Mouse (Mus musculus): Measurements from ENCODE around the gene Mycbpap. TPM values are rescaled to one million over a fixed set of nuclear protein-coding genes. Genes with fewer than 3 reads are reported as not detected.

The Mycbpap gene
- total RNA-seq, 2 experiments from 2014 or later = not detected

DNA sequence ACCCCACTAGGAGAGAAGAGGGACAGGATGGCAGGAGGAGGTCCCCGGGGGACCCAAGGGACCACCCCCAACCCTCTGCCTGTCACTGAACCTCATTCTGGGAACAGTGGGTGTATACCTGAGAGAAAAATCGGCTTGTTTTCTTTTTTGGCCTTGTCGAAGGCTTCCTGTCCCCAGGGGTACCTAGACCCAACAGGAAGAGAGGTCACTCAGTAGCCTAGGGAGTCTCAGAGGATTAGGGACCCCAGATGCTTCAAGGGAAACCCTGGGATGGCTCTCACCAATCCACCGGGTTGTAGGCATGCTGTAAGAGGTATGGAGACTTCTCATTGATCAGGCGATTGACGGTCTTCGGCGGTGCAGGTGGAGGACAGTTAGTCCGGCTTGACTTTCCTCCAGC, 36.9 kb downstream of the Mycbpap start:
- no peak for ATAC-seq (replicated peaks; ENCODE audit: low FRiP score, low TSS enrichment, poor library complexity, severe bottlenecking)

- ATAC-seq (replicated peaks; ENCODE audit: low FRiP score, low TSS enrichment, poor library complexity, severe bottlenecking) = no peak
Observed at GRCm38 (mm10) chr11:94483921-94484320, 37.6 kb downstream of the Mycbpap start.

- ATAC-seq (replicated peaks; ENCODE audit: low FRiP score, low TSS enrichment, poor library complexity, severe bottlenecking) = no peak
Observed at GRCm38 (mm10) chr11:94483436-94483835, 38.1 kb downstream of the Mycbpap start.

DNA sequence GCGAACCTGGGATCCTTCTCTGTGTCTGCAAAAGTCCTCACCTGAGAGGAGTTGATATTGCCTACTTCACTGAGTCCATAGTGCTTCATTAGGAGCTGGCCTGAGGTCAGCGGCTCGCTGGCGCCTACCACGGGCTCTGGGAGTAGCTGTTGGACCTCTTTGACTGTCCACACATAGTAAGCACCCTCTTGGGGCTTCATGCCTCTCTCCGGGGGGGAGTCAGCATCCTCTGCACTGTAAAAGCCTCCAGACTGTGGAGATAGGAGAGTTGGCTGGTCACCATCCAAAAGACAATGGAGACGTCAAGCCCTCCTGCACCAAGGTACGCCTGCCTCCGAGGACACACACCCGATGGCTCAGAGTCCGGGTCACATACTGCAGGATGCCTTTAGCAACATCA, 38.8 kb downstream of the Mycbpap start:
- ATAC-seq (replicated peaks; ENCODE audit: low FRiP score, low TSS enrichment, poor library complexity, severe bottlenecking) = no peak

DNA sequence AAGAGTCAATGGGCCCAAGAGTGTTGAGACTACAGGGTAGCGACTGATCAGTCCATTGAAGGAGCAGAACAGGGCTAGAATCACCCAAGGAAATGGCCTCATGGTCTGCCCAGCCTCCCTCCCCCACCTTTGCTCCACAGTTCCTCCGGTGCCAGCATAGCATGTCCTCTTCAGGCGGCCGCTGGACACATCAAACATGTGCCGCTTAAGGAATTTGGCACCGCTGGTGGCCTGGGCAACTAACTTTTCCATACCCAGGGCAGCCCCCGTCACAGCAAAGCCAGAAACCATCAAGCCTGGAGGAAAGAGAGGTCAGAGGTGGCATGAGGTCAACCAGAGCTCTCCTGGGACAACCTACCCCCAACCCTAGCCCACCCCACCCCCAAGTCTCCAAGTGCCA, 39.6 kb downstream of the Mycbpap start:
- no peak for ATAC-seq (replicated peaks; ENCODE audit: low FRiP score, low TSS enrichment, poor library complexity, severe bottlenecking)

DNA sequence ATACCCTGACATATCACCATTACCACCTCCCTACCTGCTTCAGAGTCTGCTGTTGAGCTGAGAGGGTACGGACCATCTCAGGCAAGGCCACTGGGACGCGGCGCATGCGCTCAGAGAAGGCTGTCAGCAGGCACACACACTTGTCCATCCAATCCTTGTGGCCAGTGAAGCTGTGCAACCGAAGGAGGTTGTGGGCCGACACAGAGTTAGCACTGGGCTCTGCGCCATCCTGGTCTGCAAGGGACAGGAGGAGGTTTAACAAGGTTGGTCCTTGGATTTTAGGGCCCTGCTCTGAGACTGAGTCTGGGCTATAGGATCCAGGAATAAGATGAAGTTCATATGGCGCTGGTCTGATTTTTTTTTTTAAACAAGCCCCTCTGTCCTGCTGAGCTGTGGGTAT, 41.2 kb downstream of the Mycbpap start:
- ATAC-seq (replicated peaks; ENCODE audit: low FRiP score, low TSS enrichment, poor library complexity, severe bottlenecking) = no peak

DNA sequence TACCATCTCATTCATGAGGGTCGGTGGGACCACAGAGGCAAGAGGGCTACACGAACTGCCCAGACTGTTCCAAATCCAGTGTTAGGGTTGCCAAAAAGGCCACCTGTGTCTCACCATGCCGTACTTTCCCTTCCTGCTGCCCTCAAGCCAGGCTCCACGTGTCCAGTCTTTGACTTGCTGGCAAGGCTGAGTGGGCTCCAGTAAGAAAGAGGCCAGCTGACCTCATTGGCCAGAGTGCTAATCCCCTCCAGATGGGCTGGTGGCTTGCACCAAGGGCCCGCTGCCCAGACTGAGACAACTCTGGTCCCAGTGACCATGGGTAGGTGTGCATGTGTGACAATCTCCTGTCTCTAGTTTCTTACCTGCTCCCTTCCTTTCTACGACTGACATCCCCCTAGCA, 43.9 kb downstream of the Mycbpap start:
- no peak for ATAC-seq (replicated peaks; ENCODE audit: low FRiP score, low TSS enrichment, poor library complexity, severe bottlenecking)

- no peak for ATAC-seq (replicated peaks; ENCODE audit: low FRiP score, low TSS enrichment, poor library complexity, severe bottlenecking)
Observed at GRCm38 (mm10) chr11:94475722-94476121, 45.8 kb downstream of the Mycbpap start.

DNA sequence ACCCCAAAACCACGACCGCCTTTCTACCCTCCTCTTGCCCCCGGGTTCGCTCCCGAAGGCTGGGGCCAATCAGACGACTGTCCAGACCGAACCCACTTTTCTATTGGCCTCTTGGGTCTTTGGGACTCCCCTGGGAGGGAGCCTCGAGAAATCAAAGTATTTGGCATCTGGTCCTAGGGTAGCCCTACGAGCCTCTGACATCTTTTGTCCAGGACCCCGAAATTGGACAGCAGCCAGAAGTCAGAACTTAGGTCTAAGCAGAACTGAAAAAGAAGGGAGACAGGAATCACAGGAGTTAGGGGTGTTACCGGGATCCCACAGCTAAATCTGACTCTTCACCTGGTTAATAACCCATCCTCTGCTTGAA, 47.0 kb downstream of the Mycbpap start:
- ATAC-seq (replicated peaks; ENCODE audit: low FRiP score, low TSS enrichment, poor library complexity, severe bottlenecking) = no peak; the same call in 1 of the 2 replicates

- ATAC-seq (replicated peaks; ENCODE audit: low FRiP score, low TSS enrichment, poor library complexity, severe bottlenecking) = peak; percentile 88
Observed at GRCm38 (mm10) chr11:94473707-94474543, 47.6 kb downstream of the Mycbpap start, which contains the start of gene Cacna1g. TSS of gene Cacna1g (minus strand) at chr11:94474198.

GRCm38 (mm10) chr11:94472916-94473706, 48.4 kb downstream of the Mycbpap start:
- no peak for ATAC-seq (replicated peaks; ENCODE audit: low FRiP score, low TSS enrichment, poor library complexity, severe bottlenecking)

DNA sequence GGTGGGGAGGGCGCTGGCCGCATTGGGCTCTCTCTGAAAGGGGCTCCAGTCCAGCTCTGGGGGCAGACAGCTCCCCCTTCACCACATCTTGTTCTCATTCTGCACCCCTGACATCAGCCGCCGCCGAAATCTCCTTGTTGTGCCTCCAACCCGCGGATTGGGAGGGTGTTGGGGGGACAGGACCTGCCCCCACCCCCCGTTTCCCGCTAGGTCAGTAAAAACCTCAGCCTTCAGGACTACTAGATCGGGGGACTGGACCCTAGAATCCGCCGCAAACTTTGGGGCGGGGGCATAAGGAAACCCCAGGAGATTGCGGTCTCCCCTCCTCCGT, 49.0 kb downstream of the Mycbpap start:
- no peak for ATAC-seq (replicated peaks; ENCODE audit: low FRiP score, low TSS enrichment, poor library complexity, severe bottlenecking)

- no peak for ATAC-seq (replicated peaks; ENCODE audit: low FRiP score, low TSS enrichment, poor library complexity, severe bottlenecking)
Observed at GRCm38 (mm10) chr11:94471740-94472584, 49.6 kb downstream of the Mycbpap start.

DNA sequence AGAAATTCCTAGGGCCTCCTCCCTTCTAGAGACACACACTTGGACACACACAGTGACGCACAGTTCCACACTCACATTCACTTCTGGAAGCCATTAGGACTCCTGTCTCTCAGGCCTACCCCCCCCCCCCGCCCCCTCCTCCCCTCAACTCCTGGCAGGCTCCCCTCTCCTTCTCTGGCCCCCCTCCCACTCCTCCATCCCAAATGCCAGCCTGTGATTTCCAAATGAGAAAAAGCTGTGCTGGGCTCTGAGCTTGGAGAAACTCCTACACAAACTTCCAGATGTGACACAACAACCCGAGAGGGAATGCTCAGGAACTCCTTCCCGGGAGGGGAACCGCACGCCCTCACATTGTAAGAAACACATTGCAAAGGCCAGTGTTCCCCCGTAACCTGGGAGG, 51.2 kb downstream of the Mycbpap start:
- no peak for ATAC-seq (replicated peaks; ENCODE audit: low FRiP score, low TSS enrichment, poor library complexity, severe bottlenecking)

DNA sequence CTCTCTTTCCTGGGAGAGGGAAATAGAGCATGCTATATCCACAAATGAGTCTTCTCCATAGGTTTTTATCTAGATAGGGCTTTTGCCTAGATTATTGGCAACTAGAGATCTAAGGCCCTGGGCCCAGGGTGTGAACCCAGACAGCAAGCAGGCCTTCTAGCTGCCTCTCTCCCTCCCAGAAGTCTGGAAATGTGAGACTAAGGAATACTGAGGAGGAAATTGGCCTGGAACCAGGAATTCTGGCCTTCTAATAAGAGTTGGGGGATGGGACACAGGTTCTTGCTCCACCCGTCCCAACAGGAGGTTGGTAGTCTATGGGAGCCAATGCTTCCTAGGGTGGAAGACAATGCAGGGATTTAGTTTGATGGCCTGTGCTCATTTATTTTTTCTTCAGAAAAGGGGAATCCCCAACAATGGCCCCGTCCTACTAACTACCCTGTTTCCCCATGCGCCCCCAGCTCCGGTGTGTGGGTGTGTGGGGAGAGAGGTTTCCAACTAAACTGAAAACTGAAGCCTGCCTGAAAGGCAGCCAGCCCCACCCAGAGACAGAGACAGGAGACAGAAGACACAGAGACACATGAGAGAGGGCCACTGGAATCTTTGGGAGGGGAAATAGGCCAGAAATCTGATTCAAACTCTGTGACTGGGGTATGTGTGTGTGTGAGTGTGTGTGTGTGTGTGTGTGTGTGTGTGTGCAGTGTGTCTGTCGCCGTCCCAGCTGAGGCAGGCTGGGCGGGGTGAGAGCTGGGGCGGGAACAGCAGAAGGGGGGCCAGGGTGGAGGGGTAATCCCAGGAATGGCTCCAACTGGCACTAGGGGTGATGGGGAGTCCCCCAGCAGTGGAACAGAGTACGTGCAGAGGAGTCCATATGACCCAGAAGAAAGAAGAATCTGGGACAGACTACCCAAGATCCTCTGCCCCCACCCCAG, 52.1 kb downstream of the Mycbpap start:
- no peak for ATAC-seq (replicated peaks; ENCODE audit: low FRiP score, low TSS enrichment, poor library complexity, severe bottlenecking)

- ATAC-seq (replicated peaks; ENCODE audit: low FRiP score, low TSS enrichment, poor library complexity, severe bottlenecking) = no peak
Observed at GRCm38 (mm10) chr11:94468582-94469064, 52.9 kb downstream of the Mycbpap start.

- no peak for ATAC-seq (replicated peaks; ENCODE audit: low FRiP score, low TSS enrichment, poor library complexity, severe bottlenecking)
Observed at GRCm38 (mm10) chr11:94466333-94466855, 55.1 kb downstream of the Mycbpap start.

GRCm38 (mm10) chr11:94464170-94464569, 57.4 kb downstream of the Mycbpap start:
- ATAC-seq (replicated peaks; ENCODE audit: low FRiP score, low TSS enrichment, poor library complexity, severe bottlenecking) = no peak

DNA sequence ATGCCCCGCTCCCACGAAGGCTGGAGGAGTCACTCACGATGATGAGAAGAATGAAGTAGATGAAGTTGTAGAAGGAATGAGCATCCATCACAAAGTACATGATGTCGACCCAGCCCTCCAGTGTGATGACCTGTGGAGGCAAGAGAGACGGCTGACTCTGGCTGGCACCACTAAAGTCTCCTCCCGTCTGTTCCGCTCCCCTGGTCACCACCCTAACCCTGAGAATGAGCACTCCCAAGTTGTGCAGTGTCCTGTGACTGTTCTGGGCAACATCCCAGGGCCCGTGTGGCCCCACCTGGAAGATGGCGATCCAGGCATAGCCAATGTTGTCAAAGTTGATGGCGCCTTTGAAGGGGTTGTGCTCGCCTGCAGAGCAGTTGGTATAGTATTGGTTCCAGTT, 59.7 kb downstream of the Mycbpap start:
- no peak for ATAC-seq (replicated peaks; ENCODE audit: low FRiP score, low TSS enrichment, poor library complexity, severe bottlenecking)

All from megakaryocyte-erythroid progenitor cell, adult 5-6 weeks (primary cell).